Mouse (Mus musculus): ENCODE measurements around the gene 9030025P20Rik.
"Not testable (repeated sequence)": the region's sequence is repeated elsewhere in the genome, so short reads cannot be mapped to it uniquely, and the experiment has no call there.

9030025P20Rik gene

GRCm38 (mm10) chr17:14990116-14990702 is 11.9 kb downstream of the 9030025P20Rik start:
- DNase-seq (ENCODE audit: low spot score in 2 of 2) = not testable (repeated sequence)

GRCm38 (mm10) chr17:14992522-14993138 is 14.4 kb downstream of the 9030025P20Rik start:
- not testable (repeated sequence) for DNase-seq (ENCODE audit: low spot score in 2 of 2)

GRCm38 (mm10) chr17:14993139-14993832 is 15.0 kb downstream of the 9030025P20Rik start:
- not testable (repeated sequence) for DNase-seq (ENCODE audit: low spot score in 2 of 2)

GRCm38 (mm10) chr17:14994140-14994539 is 15.9 kb downstream of the 9030025P20Rik start:
- not testable (repeated sequence) for DNase-seq (ENCODE audit: low spot score in 2 of 2)

GRCm38 (mm10) chr17:15000047-15000446 is 21.8 kb downstream of the 9030025P20Rik start:
- DNase-seq (ENCODE audit: low spot score in 2 of 2) = not testable (repeated sequence)

- not testable (repeated sequence) for DNase-seq (ENCODE audit: low spot score in 2 of 2)
Observed at GRCm38 (mm10) chr17:15009088-15009487, 30.8 kb downstream of the 9030025P20Rik start.

- not testable (repeated sequence) for DNase-seq (ENCODE audit: low spot score in 2 of 2)
Observed at GRCm38 (mm10) chr17:15009706-15010413, 31.6 kb downstream of the 9030025P20Rik start, which contains the start of gene Gm3435. Gene Gm3435 (plus strand): TSS chr17:15010176.

GRCm38 (mm10) chr17:15021503-15022220 is 43.4 kb downstream of the 9030025P20Rik start:
- peak; percentile 18 to 54 for DNase-seq (ENCODE audit: low spot score in 2 of 2)

GRCm38 (mm10) chr17:15023878-15024492 is 45.7 kb downstream of the 9030025P20Rik start:
- not testable (repeated sequence) for DNase-seq (ENCODE audit: low spot score in 2 of 2)

- not testable (repeated sequence) for DNase-seq (ENCODE audit: low spot score in 2 of 2)
Observed at GRCm38 (mm10) chr17:15024502-15025193, 46.4 kb downstream of the 9030025P20Rik start.

- not testable (repeated sequence) for DNase-seq (ENCODE audit: low spot score in 2 of 2)
Observed at GRCm38 (mm10) chr17:15025513-15025912, 47.2 kb downstream of the 9030025P20Rik start.

- DNase-seq (ENCODE audit: low spot score in 2 of 2) = not testable (repeated sequence)
Observed at GRCm38 (mm10) chr17:15031414-15031813, 53.1 kb downstream of the 9030025P20Rik start.

- not testable (repeated sequence) for DNase-seq (ENCODE audit: low spot score in 2 of 2)
Observed at GRCm38 (mm10) chr17:15040455-15040854, 62.2 kb downstream of the 9030025P20Rik start.
